Mouse (Mus musculus) kidney, adult 2 months (tissue): Measurements from ENCODE around the gene Cacna1a.

Experiments used
- CTCF ChIP-seq: fragments of 200-500 bp; conservative IDR thresholded peaks from 2 replicates; pipeline ENCODE4 v1.5.1; 2011; ENCODE audit warnings: low read depth, mild to moderate bottlenecking, control low read depth, low read length, moderate library complexity, mixed read lengths; ENCODE audit not compliant: insufficient read depth, insufficient read length
- POLR2A ChIP-seq: fragments of 200-500 bp; IDR thresholded peaks from one replicate; pipeline ENCODE4 v1.6.1; 2011; ENCODE audit warnings: low read depth, low read length, control low read depth

DNA sequence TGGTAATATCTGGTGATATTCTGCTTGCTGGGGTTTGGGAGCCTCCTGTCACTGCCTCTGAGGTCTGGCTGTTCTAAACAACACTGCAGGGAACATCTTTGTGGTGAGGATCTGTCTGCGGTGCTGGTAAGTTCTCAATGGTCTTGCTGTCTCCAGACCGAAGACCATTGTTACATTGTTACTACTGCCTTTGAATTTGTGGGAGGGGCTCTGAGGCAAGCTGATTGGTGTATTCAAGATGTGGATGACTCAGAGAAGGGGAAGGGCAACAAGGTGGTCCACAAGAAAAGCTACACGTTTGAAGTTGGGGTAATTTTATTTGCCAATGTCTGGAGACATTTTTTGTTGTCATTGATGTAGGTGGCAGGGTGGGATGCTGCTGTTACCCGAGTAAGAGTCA, 40.8 kb downstream of the Cacna1a start:
- TF ChIP-seq POLR2A (no peak), CTCF (no peak)
